Mouse (Mus musculus) ES-E14 (cell line): ENCODE results near the gene Ehbp1. TPM values are rescaled to one million over a fixed set of nuclear protein-coding genes. Genes with fewer than 3 reads are reported as not detected.

Experiments used
- DNase-seq: peaks from one replicate; pipeline ENCODE4 v3.0.0-alpha.2; 2013; ENCODE audit warnings: low read depth, low spot score
- H3K27ac ChIP-seq: 2 replicates; pipeline ENCODE4 v1.5.1; 2012; ENCODE audit warnings: low read depth, mild to moderate bottlenecking, low read length, moderate library complexity, mixed read lengths; ENCODE audit not compliant: poor library complexity, insufficient read depth, severe bottlenecking
- H3K36me3 ChIP-seq: 2 replicates; pipeline ENCODE4 v1.6.1; 2012; ENCODE audit warnings: mild to moderate bottlenecking, low read length, moderate library complexity, mixed read lengths; ENCODE audit not compliant: control insufficient read depth, poor library complexity, insufficient read depth, severe bottlenecking
- H3K4me1 ChIP-seq, 2 experiments: fragments of 150-350 bp in 1 of 2; sonication (generic) in 1 of 2; 2 replicates each; pipeline ENCODE4 v1.6.1; 2012; ENCODE audit warnings: low read length in 2 of 2, mild to moderate bottlenecking in 1 of 2, mixed read lengths in 1 of 2; ENCODE audit not compliant: control insufficient read depth in 2 of 2, insufficient read depth in 2 of 2, poor library complexity in 1 of 2
- H3K4me3 ChIP-seq, 2 experiments: fragments of 150-350 bp in 1 of 2; sonication (generic) in 1 of 2; 2 replicates each; pipeline ENCODE4 v1.5.1; 2012; ENCODE audit warnings: low read length in 2 of 2, low read depth in 1 of 2, mild to moderate bottlenecking in 1 of 2, mixed read lengths in 1 of 2; ENCODE audit not compliant: insufficient read depth in 1 of 2, poor library complexity in 1 of 2, severe bottlenecking in 1 of 2
- H3K9ac ChIP-seq: 2 replicates; pipeline ENCODE4 v1.6.1; 2012; ENCODE audit warnings: low read depth, mild to moderate bottlenecking, low read length, mixed read lengths; ENCODE audit not compliant: poor library complexity, insufficient read depth, severe bottlenecking
- H3K9me3 ChIP-seq: fragments of 150-350 bp; sonication (generic); 2 replicates; pipeline ENCODE4 v1.6.1; 2012; ENCODE audit warnings: low read depth, mild to moderate bottlenecking, low read length; ENCODE audit not compliant: control insufficient read depth, insufficient read depth
- CHD2 ChIP-seq: IDR thresholded peaks from 2 replicates; pipeline ENCODE4 v1.6.1; 2014; ENCODE audit warnings: mild to moderate bottlenecking, low read depth, low read length, inconsistent platforms
- HCFC1 ChIP-seq: IDR thresholded peaks from 2 replicates; pipeline ENCODE4 v1.6.1; 2012; ENCODE audit warnings: low read length, inconsistent platforms, borderline replicate concordance; ENCODE audit not compliant: insufficient read depth
- MAFK ChIP-seq: IDR thresholded peaks from 2 replicates; pipeline ENCODE4 v1.6.1; 2014; ENCODE audit warnings: mild to moderate bottlenecking, low read depth, low read length, inconsistent platforms; ENCODE audit not compliant: insufficient read depth
- ZC3H11A ChIP-seq: IDR thresholded peaks from 2 replicates; pipeline ENCODE4 v1.6.1; 2012; ENCODE audit warnings: low read depth, mild to moderate bottlenecking, inconsistent platforms, low read length, borderline replicate concordance
- ZNF384 ChIP-seq: IDR thresholded peaks from 2 replicates; pipeline ENCODE4 v1.6.1; 2012; ENCODE audit warnings: low read depth, low read length, inconsistent platforms
- in situ Hi-C, 2 experiments: fragments of 600-800 bp; cut with MboI; formaldehyde crosslinking; loops; one replicate each; pipeline ENCODE4 v1.15.1; 2025; ENCODE audit warnings: low sequenced_read_pairs in 2 of 2, inconsistent platforms in 1 of 2; ENCODE audit not compliant: unreplicated experiment in 2 of 2
- total RNA-seq: library from RNA; depleted of rRNA; stranded (reverse); fragments of 300-350 nt; gene quantifications from 2 replicates; pipeline ENCODE4 v1.2.3, GENCODE M21; 2012

The Ehbp1 gene
- total RNA-seq, 1 experiment: 10.9 TPM

GRCm38 (mm10) chr11:22125188-22125587, 216.9 kb downstream of the Ehbp1 start:
- in situ Hi-C loops: no loop called here
- H3K4me1 ChIP-seq: no peaks in the 10 kb centered on the region

DNA sequence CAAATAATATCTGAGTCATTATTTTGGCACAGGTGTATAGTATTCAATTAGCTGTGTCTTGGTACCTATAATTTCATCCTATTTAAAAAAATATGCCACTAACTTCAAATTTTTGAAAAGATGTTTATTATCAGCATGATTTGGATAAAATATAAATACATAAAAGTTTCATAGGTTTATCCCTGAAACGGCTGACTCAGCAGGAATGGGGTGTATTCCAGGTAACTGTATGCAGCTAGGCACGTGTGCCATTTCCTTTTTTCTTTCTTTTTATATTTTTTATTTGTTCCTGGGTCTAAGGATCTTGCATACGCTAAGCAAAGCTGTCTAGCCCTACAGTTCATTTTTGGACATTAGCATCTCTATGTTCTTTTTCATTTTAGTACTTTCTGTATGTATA, 223.2 kb downstream of the Ehbp1 start:
- H3K27ac ChIP-seq: no peak overlapping the region
- no peak overlapping the region for H3K4me3 ChIP-seq
- no peaks in the 10 kb centered on the region for H3K4me1 ChIP-seq
- no peak for DNase-seq
- in situ Hi-C loops: no loop called here
- H3K9me3 ChIP-seq: no peaks in the 10 kb centered on the region
- H3K36me3 ChIP-seq: no peaks in the 10 kb centered on the region
- no peak overlapping the region for H3K9ac ChIP-seq
- TF ChIP-seq MAFK (peak; percentile 91), ZC3H11A (no peak), CHD2 (no peak), ZNF384 (no peak), HCFC1 (no peak)

More at GRCm38 (mm10) chr11:22125188-22125587, 216.9 kb downstream of the Ehbp1 start:
- no peak overlapping the region for H3K4me3 ChIP-seq
- TF ChIP-seq MAFK: no peak
- H3K9me3 ChIP-seq: no peaks in the 10 kb centered on the region
- no peak for DNase-seq
- H3K27ac ChIP-seq: no peak overlapping the region
- no peak overlapping the region for H3K9ac ChIP-seq
- no peaks in the 10 kb centered on the region for H3K36me3 ChIP-seq

DNA sequence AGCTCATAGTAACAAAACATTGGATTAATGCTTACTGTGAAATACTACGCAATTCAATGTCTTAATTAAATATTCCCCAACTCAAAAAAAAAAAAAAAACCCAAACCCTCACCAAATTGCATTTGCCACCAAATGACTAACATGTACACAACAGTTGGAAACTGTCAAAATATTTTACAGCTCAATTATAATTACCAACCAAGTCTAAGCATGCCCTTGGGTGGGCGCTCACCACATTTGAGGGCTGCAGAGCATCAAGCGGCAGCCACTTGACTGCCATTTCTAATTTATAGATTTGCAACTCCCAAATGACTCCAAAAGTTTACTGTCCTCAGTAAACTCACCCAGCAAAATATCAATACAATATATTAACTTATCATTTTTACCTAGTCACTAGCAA, 229.9 kb downstream of the Ehbp1 start:
- in situ Hi-C loops: no loop called here
- H3K4me1 ChIP-seq: no peaks in the 10 kb centered on the region
- H3K9me3 ChIP-seq: no peaks in the 10 kb centered on the region
- no peak overlapping the region for H3K9ac ChIP-seq
- no peak overlapping the region for H3K4me3 ChIP-seq
- no peak for DNase-seq
- no peak overlapping the region for H3K27ac ChIP-seq
- no peak for TF ChIP-seq CHD2
- no peaks in the 10 kb centered on the region for H3K36me3 ChIP-seq

DNA sequence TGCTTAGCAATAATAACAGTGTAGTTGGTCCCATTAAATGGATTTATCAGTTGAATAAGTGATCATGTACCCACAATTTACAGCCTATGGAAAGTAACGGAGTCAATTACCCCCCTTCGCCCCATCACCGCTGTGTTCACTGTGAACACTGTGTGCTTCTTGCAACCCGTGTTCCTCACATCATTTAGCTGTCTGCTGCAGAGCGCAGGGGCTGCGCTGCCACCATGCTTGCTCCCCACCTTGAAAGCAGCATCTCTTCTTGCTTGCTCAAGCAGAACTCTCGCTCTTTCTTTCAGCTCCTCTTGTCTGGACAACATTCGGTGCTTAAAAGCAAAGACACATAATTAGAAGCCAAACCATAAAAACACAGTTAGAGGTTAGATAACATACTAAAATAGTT, 252.7 kb downstream of the Ehbp1 start:
- TF ChIP-seq HCFC1 (no peak), ZC3H11A (no peak), ZNF384 (no peak), CHD2 (no peak), MAFK (no peak)
- H3K27ac ChIP-seq: no peak overlapping the region
- DNase-seq: no peak
- peaks cover 0 to 2% of the 10 kb centered on the region in 2 experiments; a peak in 1 of 4 replicates for H3K4me1 ChIP-seq
- no peaks in the 10 kb centered on the region for H3K36me3 ChIP-seq
- no peaks in the 10 kb centered on the region for H3K9me3 ChIP-seq
- no peak overlapping the region for H3K4me3 ChIP-seq
- in situ Hi-C loops: no loop called here
- no peak overlapping the region for H3K9ac ChIP-seq

DNA sequence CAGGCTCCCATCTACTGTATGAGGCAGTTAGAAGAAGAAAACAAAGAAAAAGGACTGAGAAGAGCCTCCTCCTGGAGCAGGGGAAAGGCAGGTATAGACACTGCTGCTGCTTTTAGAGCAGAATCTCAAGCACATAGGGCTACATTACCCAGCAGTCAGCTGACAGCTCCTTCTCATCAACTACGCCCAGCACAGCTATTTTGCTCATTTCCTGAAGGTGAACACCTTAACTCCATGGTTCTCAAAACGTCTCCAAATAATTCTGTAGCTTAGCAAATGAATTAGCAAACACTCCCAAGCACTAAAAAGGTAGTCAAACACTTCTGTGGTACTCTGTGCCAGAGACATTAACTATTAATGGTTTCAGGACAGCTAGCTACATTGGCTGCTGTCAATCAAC, 278.7 kb downstream of the Ehbp1 start:
- no peak overlapping the region for H3K27ac ChIP-seq
- in situ Hi-C loops: no loop called here
- no peak overlapping the region for H3K9ac ChIP-seq
- DNase-seq: no peak
- H3K4me3 ChIP-seq: no peak overlapping the region
- no peaks in the 10 kb centered on the region for H3K36me3 ChIP-seq
- H3K9me3 ChIP-seq: no peaks in the 10 kb centered on the region
- no peak for TF ChIP-seq ZNF384
- TF ChIP-seq HCFC1: no peak
- no peak for TF ChIP-seq CHD2
- no peak for TF ChIP-seq MAFK
- TF ChIP-seq ZC3H11A: no peak
- no peaks in the 10 kb centered on the region for H3K4me1 ChIP-seq
